Mouse (Mus musculus): ENCODE measurements around the gene Gemin7. TPM values are rescaled to one million over a fixed set of nuclear protein-coding genes. Genes with fewer than 3 reads are reported as not detected.

Gene Gemin7
- polyA plus RNA-seq, 1 experiment from 2014 or later, result 61.7 TPM

- H3K4me1 ChIP-seq (ENCODE audit: insufficient read depth), result no peaks in the 10 kb centered on the region
- no peak overlapping the region for H3K4me3 ChIP-seq (ENCODE audit: low read depth, low read length)
- H3K4me2 ChIP-seq (ENCODE audit: low read depth, low read length), result no peak overlapping the region
- peaks cover 53% of the 10 kb centered on the region for H3K36me3 ChIP-seq (replicated peaks; ENCODE audit: insufficient read depth, low read length)
- DNase-seq, result no peak
- no peaks in the 10 kb centered on the region for H3K27me3 ChIP-seq (ENCODE audit: insufficient read depth, low read length)
- no peak overlapping the region for H3K27ac ChIP-seq (ENCODE audit: low read depth)
- 95% methylated on average over 10 of the region's 10 CpGs for WGBS (ENCODE audit: insufficient replicate concordance)
- no peak for TF ChIP-seq EP300 (IDR thresholded peaks at IDR 0.05; ENCODE audit: low read depth)
- TF ChIP-seq CTCF (IDR thresholded peaks at IDR 0.05; ENCODE audit: low read depth), result no peak
- no peak for ATAC-seq
- no peaks in the 10 kb centered on the region for H3K9me3 ChIP-seq (ENCODE audit: low read length)
- no peak overlapping the region for H3K9ac ChIP-seq (replicated peaks)
Measured at GRCm38 (mm10) chr7:19534676-19535075, 42.7 kb downstream of the Gemin7 start.

- H3K4me2 ChIP-seq (ENCODE audit: low read depth, low read length), result no peak overlapping the region
- ATAC-seq, result no peak
- H3K27me3 ChIP-seq (ENCODE audit: insufficient read depth, low read length), result no peaks in the 10 kb centered on the region
- WGBS (ENCODE audit: insufficient replicate concordance), result 89% methylated on average over 13 of the region's 14 CpGs
- H3K27ac ChIP-seq (ENCODE audit: low read depth), result no peak overlapping the region
- H3K9me3 ChIP-seq (ENCODE audit: low read length), result no peaks in the 10 kb centered on the region
- H3K9ac ChIP-seq (replicated peaks), result no peak overlapping the region
- peaks cover 57% of the 10 kb centered on the region for H3K36me3 ChIP-seq (replicated peaks; ENCODE audit: insufficient read depth, low read length)
- DNase-seq, result no peak
- H3K4me1 ChIP-seq (ENCODE audit: insufficient read depth), result no peaks in the 10 kb centered on the region
- TF ChIP-seq EP300 (IDR thresholded peaks at IDR 0.05; ENCODE audit: low read depth), result no peak
- TF ChIP-seq CTCF (IDR thresholded peaks at IDR 0.05; ENCODE audit: low read depth), result no peak
- H3K4me3 ChIP-seq (ENCODE audit: low read depth, low read length), result no peak overlapping the region
Measured at GRCm38 (mm10) chr7:19532240-19532639, 45.2 kb downstream of the Gemin7 start.

- ATAC-seq (no peak), DNase-seq (no peak)
- Histone ChIP-seq H3K9ac (replicated peaks) (no peak overlapping the region), H3K4me3 (ENCODE audit: low read depth, low read length) (no peak overlapping the region), H3K36me3 (replicated peaks; ENCODE audit: insufficient read depth, low read length) (peaks cover 55% of the 10 kb centered on the region), H3K9me3 (ENCODE audit: low read length) (no peaks in the 10 kb centered on the region), H3K4me2 (ENCODE audit: low read depth, low read length) (no peak overlapping the region), H3K27ac (ENCODE audit: low read depth) (no peak overlapping the region), H3K4me1 (ENCODE audit: insufficient read depth) (no peaks in the 10 kb centered on the region), H3K27me3 (ENCODE audit: insufficient read depth, low read length) (no peaks in the 10 kb centered on the region)
- WGBS (ENCODE audit: insufficient replicate concordance), result 80% methylated on average over 10 of the region's 10 CpGs
- TF ChIP-seq CTCF (IDR thresholded peaks at IDR 0.05; ENCODE audit: low read depth) (peak; percentile 28), EP300 (IDR thresholded peaks at IDR 0.05; ENCODE audit: low read depth) (no peak)
Measured at GRCm38 (mm10) chr7:19531077-19531476, 46.3 kb downstream of the Gemin7 start.

GRCm38 (mm10) chr7:19525105-19525481 lies 52.3 kb downstream of the Gemin7 start:
- H3K9ac ChIP-seq (replicated peaks), result no peak overlapping the region
- no peak overlapping the region for H3K27ac ChIP-seq (ENCODE audit: low read depth)
- DNase-seq (no peak), ATAC-seq (no peak)
- H3K27me3 ChIP-seq (ENCODE audit: insufficient read depth, low read length), result peaks cover 56% of the 10 kb centered on the region
- peaks cover 14% of the 10 kb centered on the region for H3K4me1 ChIP-seq (ENCODE audit: insufficient read depth)
- TF ChIP-seq CTCF (IDR thresholded peaks at IDR 0.05; ENCODE audit: low read depth) (peak; percentile 20; the same call in 1 of the 2 replicates), EP300 (IDR thresholded peaks at IDR 0.05; ENCODE audit: low read depth) (no peak)
- no peaks in the 10 kb centered on the region for H3K9me3 ChIP-seq (ENCODE audit: low read length)
- H3K4me3 ChIP-seq (ENCODE audit: low read depth, low read length), result no peak overlapping the region
- no peak overlapping the region for H3K4me2 ChIP-seq (ENCODE audit: low read depth, low read length)
- 74% methylated on average over 2 of the region's 2 CpGs for WGBS (ENCODE audit: insufficient replicate concordance)
- 0 out of 2 replicates have a peak, but pooled peaks cover 6% of the 10 kb centered on the region for H3K36me3 ChIP-seq (replicated peaks; ENCODE audit: insufficient read depth, low read length)

- Histone ChIP-seq H3K9ac (replicated peaks) (no peak overlapping the region), H3K27me3 (ENCODE audit: insufficient read depth, low read length) (peaks cover 61% of the 10 kb centered on the region), H3K4me2 (ENCODE audit: low read depth, low read length) (peak overlapping the region; percentile 62), H3K27ac (ENCODE audit: low read depth) (no peak overlapping the region), H3K4me1 (ENCODE audit: insufficient read depth) (peaks cover 14% of the 10 kb centered on the region), H3K36me3 (replicated peaks; ENCODE audit: insufficient read depth, low read length) (0 out of 2 replicates have a peak, but pooled peaks cover 4% of the 10 kb centered on the region), H3K9me3 (ENCODE audit: low read length) (no peaks in the 10 kb centered on the region), H3K4me3 (ENCODE audit: low read depth, low read length) (peak overlapping the region; percentile 37; the same call in 1 of the 2 replicates)
- DNase-seq (no peak), ATAC-seq (0 out of 2 replicates have a peak, but pooled peaks have one; percentile 1)
- TF ChIP-seq CTCF (IDR thresholded peaks at IDR 0.05; ENCODE audit: low read depth), result no peak
- no peak for TF ChIP-seq EP300 (IDR thresholded peaks at IDR 0.05; ENCODE audit: low read depth)
- WGBS (ENCODE audit: insufficient replicate concordance), result 18% methylated on average over 24 of the region's 24 CpGs
Measured at GRCm38 (mm10) chr7:19524420-19525104, 52.8 kb downstream of the Gemin7 start.

- Histone ChIP-seq H3K36me3 (replicated peaks; ENCODE audit: insufficient read depth, low read length) (no peaks in the 10 kb centered on the region), H3K9me3 (ENCODE audit: low read length) (no peaks in the 10 kb centered on the region), H3K4me3 (ENCODE audit: low read depth, low read length) (peak overlapping the region; percentile 37), H3K4me2 (ENCODE audit: low read depth, low read length) (peak overlapping the region; percentile 62), H3K27me3 (ENCODE audit: insufficient read depth, low read length) (peaks cover 68% of the 10 kb centered on the region), H3K4me1 (ENCODE audit: insufficient read depth) (peaks cover 14% of the 10 kb centered on the region), H3K9ac (replicated peaks) (no peak overlapping the region), H3K27ac (ENCODE audit: low read depth) (no peak overlapping the region)
- TF ChIP-seq CTCF (IDR thresholded peaks at IDR 0.05; ENCODE audit: low read depth) (peak; percentile 64), EP300 (IDR thresholded peaks at IDR 0.05; ENCODE audit: low read depth) (no peak)
- under 1% methylated on average over 64 of the region's 64 CpGs for WGBS (ENCODE audit: insufficient replicate concordance)
- peak; percentile 27 for ATAC-seq
- peak; percentile 62 for DNase-seq
Measured at GRCm38 (mm10) chr7:19523757-19524419, 53.5 kb downstream of the Gemin7 start.

Measured in liver, postnatal 0 days (tissue).